1 mouse cellular context compared by ENCODE assay signal in the genomic region with DNA sequence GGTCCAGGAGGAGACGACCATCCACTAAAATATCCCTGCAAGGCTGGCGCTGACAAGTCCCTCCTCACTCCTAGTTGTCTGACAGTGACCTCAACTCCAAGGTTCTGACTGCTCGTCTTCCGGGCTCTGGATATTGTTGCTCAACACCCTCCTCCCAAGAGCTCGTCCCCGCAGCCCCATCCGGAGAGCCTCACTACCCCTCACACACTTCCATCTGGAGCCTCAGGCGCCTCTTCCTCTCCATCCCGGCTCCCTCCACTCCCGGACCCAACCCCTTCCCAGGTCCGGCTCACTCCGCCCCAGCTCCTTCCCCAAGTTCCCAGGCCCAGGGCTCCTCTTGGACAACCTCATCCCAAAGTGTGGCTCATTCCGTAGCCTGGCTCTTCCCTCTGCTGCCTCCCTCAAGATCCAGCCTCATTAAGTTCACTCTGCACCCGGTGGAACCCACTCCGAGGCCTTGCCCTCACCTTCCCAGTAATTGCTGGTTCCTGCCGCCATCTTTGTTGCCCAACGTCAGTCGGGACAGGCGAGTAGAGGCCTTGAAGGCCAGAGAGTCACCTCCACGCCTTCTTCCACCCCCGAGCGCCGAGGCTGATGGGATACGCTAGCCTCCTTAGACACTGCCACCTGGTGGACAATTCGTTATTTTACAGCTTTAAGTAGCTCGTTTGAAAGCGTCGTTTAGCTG.
TF ChIP-seq lines count a peak whose summit lies in the region.

A gene (minus strand): TSS at position 527 of the 688 bp plus-strand sequence.

TF ChIP-seq in MEL, 35 proteins besides CTCF, POLR2A, EP300 and RAD21 (continued from another document):
- TF ChIP-seq NELFE (IDR thresholded peaks at IDR 0.05; ENCODE audit: low read depth, low read length) (peak; percentile 95), ELF1 (IDR thresholded peaks at IDR 0.05; ENCODE audit: low read depth, low read length) (peak; percentile 74), TCF12 (IDR thresholded peaks at IDR 0.05; ENCODE audit: low read depth, low read length) (peak; percentile 91), KAT2A (conservative IDR thresholded peaks at IDR 0.05; ENCODE audit: low read depth, low read length) (peak; percentile 80), ZMIZ1 (IDR thresholded peaks at IDR 0.05; ENCODE audit: low read depth, low read length) (peak; percentile 83)
